Mouse (Mus musculus) heart, embryonic 13.5 days (tissue): ENCODE results near the gene Gm340. TPM values are rescaled to one million over a fixed set of nuclear protein-coding genes. Genes with fewer than 3 reads are reported as not detected.

Experiments used
- ATAC-seq: fragments of 200-750 bp; cut with Nextera tagmentation; 2 replicates; pipeline ENCODE4 v1.8.0; 2017; ENCODE audit warnings: moderate TSS enrichment; ENCODE audit not compliant: insufficient number of reproducible peaks, low FRiP score, low TSS enrichment; ENCODE audit errors: extremely low read depth
- H3K27ac ChIP-seq: fragments of 300-500 bp; sonication (generic); replicated peaks from 2 replicates; pipeline ENCODE4 v1.5.1; 2015; ENCODE audit warnings: moderate library complexity, mild to moderate bottlenecking, inconsistent platforms
- H3K27me3 ChIP-seq: fragments of 300-500 bp; sonication (generic); replicated peaks from 2 replicates; pipeline ENCODE4 v1.6.1; 2015; ENCODE audit warnings: mild to moderate bottlenecking, inconsistent platforms
- H3K36me3 ChIP-seq: fragments of 300-500 bp; sonication (generic); 2 replicates; pipeline ENCODE4 v1.6.1; 2015; ENCODE audit warnings: mild to moderate bottlenecking, inconsistent platforms
- H3K4me1 ChIP-seq: fragments of 300-500 bp; sonication (generic); 2 replicates; pipeline ENCODE4 v1.6.1; 2015; ENCODE audit warnings: inconsistent platforms
- H3K4me2 ChIP-seq: fragments of 300-500 bp; sonication (generic); 2 replicates; pipeline ENCODE4 v1.6.1; 2015; ENCODE audit warnings: inconsistent platforms, mild to moderate bottlenecking, moderate library complexity
- H3K4me3 ChIP-seq: fragments of 300-500 bp; sonication (generic); 2 replicates; pipeline ENCODE4 v1.5.1; 2015; ENCODE audit warnings: moderate library complexity, mild to moderate bottlenecking, inconsistent platforms
- H3K9ac ChIP-seq: fragments of 300-500 bp; sonication (generic); 2 replicates; pipeline ENCODE4 v1.6.1; 2015; ENCODE audit warnings: inconsistent platforms, mild to moderate bottlenecking, moderate library complexity
- H3K9me3 ChIP-seq: fragments of 300-500 bp; sonication (generic); 2 replicates; pipeline ENCODE4 v1.6.1; 2016; ENCODE audit warnings: inconsistent platforms
- WGBS: fragments of 180-500 bp; shearing (Covaris S2); methylation state at CpG from one replicate; pipeline ENCODE4 v1.1.7; 2015; ENCODE audit warnings: mixed read lengths; 5-methylcytosine and 5-hydroxymethylcytosine counted together
- polyA plus RNA-seq: library from polyadenylated mRNA; unstranded; fragments of >200 nt; fragmentation: Nextera tagmentation; extraction: Ambion mirVana; gene quantifications from 2 replicates; pipeline ENCODE4 v1.2.1, GENCODE M21; 2015

Gene Gm340
- polyA plus RNA-seq, 1 experiment from 2014 or later = 1.5 TPM

DNA sequence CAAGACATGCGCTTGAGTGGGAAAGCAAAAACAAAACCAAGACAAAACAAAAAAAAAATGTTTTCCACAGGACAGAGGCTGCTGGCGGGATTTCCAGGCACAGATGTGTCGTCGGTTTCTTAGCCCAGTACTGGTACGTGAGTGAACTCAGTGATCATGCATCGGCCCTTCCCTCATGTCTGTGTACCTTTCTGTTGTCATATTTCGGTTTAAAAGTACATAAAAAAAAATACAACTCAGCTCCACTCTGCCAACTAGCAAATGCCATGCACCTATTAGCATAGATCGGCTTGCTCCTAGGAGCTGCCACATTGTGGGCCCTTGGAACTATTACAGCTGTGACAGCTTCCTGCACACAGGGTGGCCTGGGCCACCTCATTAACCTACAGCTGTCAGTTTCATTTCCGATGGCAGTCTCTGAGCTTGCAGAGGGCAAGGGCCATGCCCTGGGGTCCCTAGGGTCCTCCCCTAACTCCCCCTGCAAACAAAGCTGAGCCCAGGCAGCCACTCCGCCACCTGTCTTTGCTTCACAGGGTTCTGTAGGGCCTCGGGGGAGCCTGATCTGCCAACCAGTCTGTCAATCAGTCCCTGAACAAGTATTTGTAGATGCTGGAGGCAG, 33.5 kb downstream of the Gm340 start:
- H3K9me3 ChIP-seq = no peaks in the 10 kb centered on the region
- no peak overlapping the region for H3K4me2 ChIP-seq
- H3K4me3 ChIP-seq = no peak overlapping the region
- H3K4me1 ChIP-seq = peaks cover 32% of the 10 kb centered on the region
- no peaks in the 10 kb centered on the region for H3K36me3 ChIP-seq
- no peak for ATAC-seq
- no peak overlapping the region for H3K9ac ChIP-seq
- peaks cover 18% of the 10 kb centered on the region for H3K27me3 ChIP-seq
- 63% methylated on average over 11 of the region's 11 CpGs for WGBS
- H3K27ac ChIP-seq = no peak overlapping the region

DNA sequence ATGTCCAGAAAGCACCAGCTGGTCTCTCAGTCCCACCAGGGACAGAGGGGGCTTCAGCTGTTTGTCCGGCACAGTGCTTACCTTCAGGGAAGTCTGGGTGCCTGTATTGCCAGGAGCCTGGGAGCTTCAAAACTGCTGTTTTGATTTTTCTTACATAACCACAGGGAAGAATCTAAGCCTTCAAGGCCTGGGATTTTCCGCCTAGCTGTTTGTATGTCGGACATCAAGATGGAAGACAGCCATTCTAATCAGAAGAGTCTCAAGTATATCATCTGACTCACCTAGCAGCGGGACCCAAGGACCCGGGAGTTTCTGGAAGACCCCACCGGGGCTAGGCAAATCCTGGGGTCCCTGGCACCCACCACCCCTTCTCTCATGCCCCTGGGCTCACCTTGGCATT, 34.1 kb downstream of the Gm340 start:
- Histone ChIP-seq H3K27me3 (peaks cover 18% of the 10 kb centered on the region), H3K9me3 (no peaks in the 10 kb centered on the region), H3K9ac (no peak overlapping the region), H3K4me2 (no peak overlapping the region), H3K4me1 (peaks cover 34% of the 10 kb centered on the region), H3K36me3 (no peaks in the 10 kb centered on the region), H3K4me3 (no peak overlapping the region), H3K27ac (no peak overlapping the region)
- 78% methylated on average over 6 of the region's 6 CpGs for WGBS
- ATAC-seq = no peak

DNA sequence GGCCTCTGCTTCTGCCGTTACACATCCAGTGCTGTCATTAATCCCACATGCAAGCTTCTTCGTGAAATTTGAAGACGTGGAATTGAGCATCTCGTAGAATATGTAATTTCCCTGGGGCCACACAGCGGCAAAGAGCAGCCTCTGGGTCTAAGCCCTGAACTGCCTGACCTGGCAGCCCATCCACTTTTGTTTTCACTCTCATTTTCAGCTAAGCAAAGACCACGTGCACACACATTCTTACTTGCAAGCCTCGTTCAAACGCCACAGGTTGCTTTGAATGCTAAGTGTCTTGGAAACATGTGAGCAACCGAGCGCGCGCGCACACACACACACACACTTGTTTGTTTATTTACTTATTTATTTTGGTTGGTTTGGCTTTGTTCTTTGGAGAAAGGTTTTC, 34.9 kb downstream of the Gm340 start:
- Histone ChIP-seq H3K4me3 (no peak overlapping the region), H3K4me2 (no peak overlapping the region), H3K9me3 (no peaks in the 10 kb centered on the region), H3K27ac (no peak overlapping the region), H3K27me3 (peaks cover 18% of the 10 kb centered on the region), H3K9ac (no peak overlapping the region), H3K4me1 (peaks cover 34% of the 10 kb centered on the region), H3K36me3 (no peaks in the 10 kb centered on the region)
- no peak for ATAC-seq
- 83% methylated on average over 13 of the region's 13 CpGs for WGBS

DNA sequence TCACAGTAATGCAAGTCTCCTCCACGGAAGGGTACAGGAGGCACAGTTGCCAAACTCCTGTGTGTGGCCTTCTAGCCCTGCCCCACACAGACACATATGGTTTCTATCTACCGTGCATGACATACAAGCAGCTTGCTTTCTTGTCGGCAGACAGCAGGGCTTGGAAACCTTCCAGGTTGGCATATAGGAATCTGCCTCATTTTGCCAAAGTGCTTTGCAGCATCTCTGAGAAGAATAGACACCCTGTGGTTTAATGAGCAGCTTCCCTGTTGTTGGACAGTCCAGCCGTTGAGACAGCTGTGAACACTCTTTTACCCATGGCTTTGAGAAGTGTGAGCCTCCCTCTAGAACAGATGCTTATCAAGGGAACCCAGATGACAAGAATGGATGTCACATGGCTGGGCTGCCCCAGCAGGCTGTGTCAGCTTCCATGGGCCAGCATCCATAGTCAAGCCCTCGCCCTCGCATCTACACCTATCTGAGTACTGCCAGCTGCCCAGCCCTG, 36.0 kb downstream of the Gm340 start:
- H3K4me3 ChIP-seq = no peak overlapping the region
- WGBS = 60% methylated on average over 6 of the region's 6 CpGs
- H3K36me3 ChIP-seq = no peaks in the 10 kb centered on the region
- peaks cover 31% of the 10 kb centered on the region for H3K4me1 ChIP-seq
- H3K27me3 ChIP-seq = peaks cover 18% of the 10 kb centered on the region
- no peak for ATAC-seq
- no peaks in the 10 kb centered on the region for H3K9me3 ChIP-seq
- no peak overlapping the region for H3K4me2 ChIP-seq
- H3K27ac ChIP-seq = peak overlapping the region; percentile 40; the same call in 1 of the 2 replicates
- H3K9ac ChIP-seq = no peak overlapping the region

DNA sequence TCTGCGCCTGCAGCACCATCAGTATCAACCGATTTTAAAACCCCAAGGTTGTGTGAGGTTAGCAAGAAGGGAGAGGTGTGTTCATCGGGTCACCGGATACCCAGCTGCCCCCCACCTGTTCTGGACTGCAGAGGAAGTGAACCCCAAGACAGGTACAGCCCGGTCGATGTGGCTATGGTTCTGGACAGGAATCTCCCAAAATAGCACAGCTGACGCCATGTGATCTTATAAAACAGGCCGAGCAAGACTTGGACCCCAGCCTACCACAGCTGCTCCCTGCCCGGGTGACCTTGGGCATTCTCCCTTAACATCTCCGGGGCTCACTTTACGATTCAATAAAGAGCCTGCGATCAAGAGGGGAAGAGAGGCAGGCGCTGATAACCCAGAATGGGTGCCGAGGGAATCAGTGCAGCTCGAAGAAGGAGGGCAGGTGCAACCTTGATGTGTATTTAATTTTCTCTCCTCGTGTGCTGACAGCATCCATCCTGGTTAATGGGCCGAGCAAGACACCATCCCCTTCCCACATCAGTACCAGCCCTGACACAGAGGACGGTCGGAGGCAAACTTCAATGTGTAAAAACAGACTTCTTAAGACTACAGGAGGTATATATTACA, 36.7 kb downstream of the Gm340 start:
- Histone ChIP-seq H3K9ac (no peak overlapping the region), H3K27me3 (peaks cover 16% of the 10 kb centered on the region), H3K4me3 (no peak overlapping the region), H3K27ac (peak overlapping the region; percentile 40), H3K9me3 (no peaks in the 10 kb centered on the region), H3K36me3 (no peaks in the 10 kb centered on the region), H3K4me2 (peak overlapping the region; percentile 27), H3K4me1 (peaks cover 29% of the 10 kb centered on the region)
- 50% methylated on average over 19 of the region's 19 CpGs for WGBS
- ATAC-seq = no peak

DNA sequence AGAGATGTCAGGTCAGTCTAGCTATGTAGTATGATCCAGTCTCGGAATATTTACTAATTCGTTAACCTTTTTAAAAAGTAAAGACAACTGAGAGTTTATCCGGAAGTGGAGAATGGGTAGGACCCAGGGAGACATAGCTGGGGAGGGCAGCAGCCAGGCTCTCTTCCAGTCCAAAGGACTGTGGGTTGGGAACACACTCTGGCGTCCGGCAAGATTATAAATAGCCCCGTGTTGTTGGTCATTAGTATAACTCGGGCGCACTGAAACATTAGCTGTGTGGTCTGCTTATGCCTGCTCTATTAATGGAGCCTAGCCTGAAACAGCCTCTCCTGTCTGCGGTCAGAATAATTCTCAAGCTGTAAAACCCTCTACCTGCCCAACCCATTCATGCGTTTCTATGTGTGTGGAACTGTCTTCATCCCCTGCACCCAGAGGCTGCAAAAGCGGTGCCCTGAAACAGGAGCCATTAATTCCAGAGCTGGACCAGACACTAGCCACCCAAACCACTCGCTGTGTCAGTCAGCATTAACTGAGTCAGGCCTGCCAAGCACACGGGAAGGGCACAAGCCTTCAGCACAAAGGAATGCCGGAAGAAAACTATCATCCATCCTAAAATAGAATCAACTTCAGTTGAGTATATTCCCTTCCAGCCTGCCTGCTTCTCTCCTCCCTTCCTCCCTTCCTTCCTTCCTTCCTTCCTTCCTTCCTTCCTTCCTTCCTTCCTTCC, 38.4 kb downstream of the Gm340 start:
- H3K4me2 ChIP-seq = peak overlapping the region; percentile 22; the same call in 1 of the 2 replicates
- H3K4me1 ChIP-seq = peaks cover 29% of the 10 kb centered on the region
- H3K4me3 ChIP-seq = no peak overlapping the region
- no peaks in the 10 kb centered on the region for H3K36me3 ChIP-seq
- H3K27me3 ChIP-seq = peaks cover 4% of the 10 kb centered on the region
- no peak; the same call in 1 of the 2 replicates for ATAC-seq
- H3K9ac ChIP-seq = no peak overlapping the region
- peak overlapping the region; percentile 87 for H3K27ac ChIP-seq
- WGBS = 52% methylated on average over 14 of the region's 14 CpGs
- peaks cover 9% of the 10 kb centered on the region for H3K9me3 ChIP-seq

DNA sequence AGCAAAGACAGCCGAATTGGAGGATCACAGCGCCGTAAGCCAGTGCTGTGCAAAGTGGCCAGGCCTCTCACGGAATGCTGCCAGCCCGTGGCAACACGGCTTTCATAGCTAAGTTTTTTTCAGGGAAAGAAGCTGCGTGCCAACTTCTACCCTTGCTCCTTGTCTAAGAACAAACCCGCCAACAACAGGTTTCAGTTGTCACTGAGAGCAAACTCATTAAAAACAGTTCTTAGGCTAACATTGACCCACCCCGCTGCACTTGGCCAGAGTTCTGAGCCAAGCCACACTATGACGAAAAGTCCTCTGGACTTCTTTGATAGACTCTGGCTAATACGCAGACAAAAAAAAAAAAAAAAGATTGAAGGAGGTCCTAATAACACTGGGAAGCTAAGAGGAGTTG, 46.8 kb downstream of the Gm340 start:
- WGBS = 84% methylated on average over 11 of the region's 11 CpGs
- Histone ChIP-seq H3K27ac (no peak overlapping the region), H3K36me3 (no peaks in the 10 kb centered on the region), H3K27me3 (peaks cover 6% of the 10 kb centered on the region; the same call in 1 of the 2 replicates), H3K4me2 (no peak overlapping the region), H3K4me1 (peaks cover 5% of the 10 kb centered on the region; the same call in 1 of the 2 replicates), H3K4me3 (no peak overlapping the region), H3K9ac (no peak overlapping the region), H3K9me3 (peaks cover 9% of the 10 kb centered on the region)
- no peak for ATAC-seq

DNA sequence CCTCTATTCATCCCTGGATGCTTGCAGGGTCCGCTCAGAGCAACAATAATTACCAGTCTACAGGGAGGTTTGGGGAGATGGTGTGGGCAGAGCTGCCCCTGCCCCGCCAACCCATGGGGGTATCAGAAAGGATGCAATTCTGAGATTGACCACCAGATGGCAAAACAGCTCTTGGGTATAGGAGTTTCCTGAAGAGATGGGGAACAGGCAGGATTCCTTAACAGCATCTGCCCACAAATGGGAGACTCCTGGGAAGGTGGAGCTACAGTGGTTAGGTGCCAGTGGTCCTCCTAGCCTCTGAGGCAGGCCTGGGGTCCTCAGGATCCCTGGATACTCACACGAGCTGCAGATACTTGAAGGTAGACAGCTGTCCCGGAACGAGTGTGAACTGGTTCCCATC, 47.4 kb downstream of the Gm340 start:
- Histone ChIP-seq H3K9ac (no peak overlapping the region), H3K36me3 (no peaks in the 10 kb centered on the region), H3K27me3 (peaks cover 11% of the 10 kb centered on the region; the same call in 1 of the 2 replicates), H3K4me3 (no peak overlapping the region), H3K4me1 (peaks cover 5% of the 10 kb centered on the region; the same call in 1 of the 2 replicates), H3K9me3 (peaks cover 9% of the 10 kb centered on the region), H3K27ac (no peak overlapping the region), H3K4me2 (no peak overlapping the region)
- ATAC-seq = no peak
- 37% methylated on average over 5 of the region's 5 CpGs for WGBS

DNA sequence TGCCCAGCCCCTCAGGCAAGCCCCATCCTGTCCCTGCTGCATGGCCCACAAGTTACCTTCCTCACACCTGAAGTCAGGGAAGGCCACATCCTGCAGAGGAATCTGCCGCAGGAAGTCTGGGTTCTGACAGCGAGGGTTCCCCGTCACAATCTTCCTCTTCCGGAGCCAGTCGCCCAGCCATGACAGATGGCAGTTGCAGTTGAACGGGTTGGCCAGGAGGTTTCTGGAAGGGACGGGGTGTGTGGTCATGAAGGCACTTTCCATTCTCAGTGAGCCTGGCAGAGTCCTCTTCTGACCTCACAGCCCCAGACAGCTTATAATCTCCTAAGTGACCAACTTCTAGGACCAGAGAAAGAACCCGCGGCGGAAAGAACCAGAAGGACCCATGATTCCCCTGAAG, 51.9 kb downstream of the Gm340 start:
- Histone ChIP-seq H3K4me1 (peaks cover 5% of the 10 kb centered on the region; the same call in 1 of the 2 replicates), H3K36me3 (no peaks in the 10 kb centered on the region), H3K27me3 (peaks cover 11% of the 10 kb centered on the region; the same call in 1 of the 2 replicates), H3K4me3 (no peak overlapping the region), H3K27ac (no peak overlapping the region), H3K9me3 (no peaks in the 10 kb centered on the region), H3K4me2 (no peak overlapping the region), H3K9ac (no peak overlapping the region)
- no peak for ATAC-seq
- WGBS = 70% methylated on average over 10 of the region's 10 CpGs

DNA sequence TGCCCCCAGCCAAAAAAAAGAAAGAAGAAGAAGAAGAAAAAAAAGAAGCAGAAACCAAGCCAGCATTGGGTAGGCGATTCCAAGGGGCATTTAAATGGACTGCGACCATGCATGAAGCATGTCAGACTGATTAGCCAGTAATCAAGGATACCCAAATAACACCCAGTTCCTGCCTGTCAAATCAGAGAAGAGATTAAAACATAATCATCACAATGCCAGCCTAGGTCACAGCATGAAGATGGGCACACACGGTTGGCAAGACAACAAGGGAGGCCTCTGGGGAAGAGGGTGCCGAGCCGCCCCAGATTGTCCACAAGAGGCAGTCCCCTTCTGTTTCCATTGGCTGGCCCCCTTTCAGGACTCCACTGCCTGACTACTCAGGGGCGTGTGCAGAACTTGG, 52.8 kb downstream of the Gm340 start:
- H3K36me3 ChIP-seq = no peaks in the 10 kb centered on the region
- no peak overlapping the region for H3K9ac ChIP-seq
- ATAC-seq = no peak

More for the DNA sequence above, 52.8 kb downstream of the Gm340 start:
- H3K4me3 ChIP-seq = no peak overlapping the region
- peaks cover 15% of the 10 kb centered on the region; the same call in 1 of the 2 replicates for H3K27me3 ChIP-seq
- no peak overlapping the region for H3K27ac ChIP-seq
- WGBS = 72% methylated on average over 6 of the region's 6 CpGs
- H3K4me2 ChIP-seq = no peak overlapping the region
- H3K4me1 ChIP-seq = 0 out of 2 replicates have a peak, but pooled peaks cover under 1% of the 10 kb centered on the region
- H3K9me3 ChIP-seq = no peaks in the 10 kb centered on the region
